Mouse (Mus musculus) kidney, postnatal 0 days (tissue): Measurements from ENCODE around the gene Gclm. TPM values are rescaled to one million over a fixed set of nuclear protein-coding genes. Genes with fewer than 3 reads are reported as not detected.
"Not testable (repeated sequence)": the region's sequence is repeated elsewhere in the genome, so short reads cannot be mapped to it uniquely, and the experiment has no call there.

Experiments
- ATAC-seq: fragments of 200-750 bp; cut with Nextera tagmentation; replicated peaks from 2 replicates; pipeline ENCODE4 v1.8.0; 2017; ENCODE audit warnings: low read depth, moderate number of reproducible peaks, moderate TSS enrichment, moderate library complexity; ENCODE audit not compliant: low FRiP score
- DNase-seq: peaks from one replicate; pipeline ENCODE4 v3.0.0-alpha.2; 2016; ENCODE audit warnings: low spot score
- H3K27ac ChIP-seq: fragments of 300-500 bp; sonication (generic); 2 replicates; pipeline ENCODE4 v1.5.1; 2014; ENCODE audit warnings: mild to moderate bottlenecking
- H3K27me3 ChIP-seq: fragments of 300-500 bp; sonication (generic); 2 replicates; pipeline ENCODE4 v1.6.1; 2014; ENCODE audit warnings: low read length, mixed read lengths; ENCODE audit not compliant: insufficient read depth
- H3K36me3 ChIP-seq: fragments of 300-500 bp; sonication (generic); 2 replicates; pipeline ENCODE4 v1.6.1; 2014; ENCODE audit warnings: low read length, mixed read lengths; ENCODE audit not compliant: insufficient read depth
- H3K4me1 ChIP-seq: fragments of 300-500 bp; sonication (generic); replicated peaks from 2 replicates; pipeline ENCODE4 v1.6.1; 2014; ENCODE audit warnings: antibody characterized with exemption, low read length, mixed read lengths; ENCODE audit not compliant: insufficient read depth
- H3K4me2 ChIP-seq: fragments of 300-500 bp; sonication (generic); 2 replicates; pipeline ENCODE4 v1.6.1; 2014; ENCODE audit warnings: mild to moderate bottlenecking, low read length, moderate library complexity, mixed read lengths
- H3K4me3 ChIP-seq: fragments of 300-500 bp; sonication (generic); replicated peaks from 2 replicates; pipeline ENCODE4 v1.5.1; 2014; ENCODE audit warnings: low read depth, low read length
- H3K9ac ChIP-seq: fragments of 300-500 bp; sonication (generic); 2 replicates; pipeline ENCODE4 v1.6.1; 2014; ENCODE audit warnings: low read depth, low read length
- H3K9me3 ChIP-seq: fragments of 300-500 bp; sonication (generic); replicated peaks from 2 replicates; pipeline ENCODE4 v1.6.1; 2016; ENCODE audit warnings: low read length, inconsistent platforms, mixed read lengths
- CTCF ChIP-seq: IDR thresholded peaks from 2 replicates; pipeline ENCODE4 v1.5.1; 2016; ENCODE audit warnings: antibody characterized with exemption, low read depth, mild to moderate bottlenecking, moderate library complexity
- whole genome bisulfite sequencing: fragments of 180-500 bp; shearing (Covaris S2); extraction: QIAGEN DNeasy Blood & Tissue Kit; methylation state at CpG from one replicate; pipeline ENCODE4 v1.1.7; 2014; 5-methylcytosine and 5-hydroxymethylcytosine counted together
- polyA plus RNA-seq: library from polyadenylated mRNA; unstranded; fragments of >200 nt; fragmentation: Nextera tagmentation; extraction: Ambion mirVana; gene quantifications from 2 replicates; pipeline ENCODE4 v1.2.1, GENCODE M21; 2015

Gene Gclm
- polyA plus RNA-seq, 1 experiment from 2014 or later = 242 TPM

- Histone ChIP-seq H3K4me3 (peak overlapping the region; percentile 82), H3K27ac (no peak overlapping the region), H3K27me3 (no peaks in the 10 kb centered on the region), H3K4me2 (peak overlapping the region; percentile 49), H3K36me3 (peaks cover 23% of the 10 kb centered on the region), H3K9ac (peak overlapping the region; percentile 40; the same call in 1 of the 2 replicates), H3K4me1 (peaks cover 3% of the 10 kb centered on the region; the same call in 1 of the 2 replicates), H3K9me3 (no peaks in the 10 kb centered on the region)
- WGBS = 10% methylated on average over 19 of the region's 20 CpGs
- ATAC-seq (no peak), DNase-seq (no peak)
- peak; percentile 25; the same call in 1 of the 2 replicates for TF ChIP-seq CTCF
Observed at GRCm38 (mm10) chr3:122273407-122274240, 28.3 kb downstream of the Gclm start.

DNA sequence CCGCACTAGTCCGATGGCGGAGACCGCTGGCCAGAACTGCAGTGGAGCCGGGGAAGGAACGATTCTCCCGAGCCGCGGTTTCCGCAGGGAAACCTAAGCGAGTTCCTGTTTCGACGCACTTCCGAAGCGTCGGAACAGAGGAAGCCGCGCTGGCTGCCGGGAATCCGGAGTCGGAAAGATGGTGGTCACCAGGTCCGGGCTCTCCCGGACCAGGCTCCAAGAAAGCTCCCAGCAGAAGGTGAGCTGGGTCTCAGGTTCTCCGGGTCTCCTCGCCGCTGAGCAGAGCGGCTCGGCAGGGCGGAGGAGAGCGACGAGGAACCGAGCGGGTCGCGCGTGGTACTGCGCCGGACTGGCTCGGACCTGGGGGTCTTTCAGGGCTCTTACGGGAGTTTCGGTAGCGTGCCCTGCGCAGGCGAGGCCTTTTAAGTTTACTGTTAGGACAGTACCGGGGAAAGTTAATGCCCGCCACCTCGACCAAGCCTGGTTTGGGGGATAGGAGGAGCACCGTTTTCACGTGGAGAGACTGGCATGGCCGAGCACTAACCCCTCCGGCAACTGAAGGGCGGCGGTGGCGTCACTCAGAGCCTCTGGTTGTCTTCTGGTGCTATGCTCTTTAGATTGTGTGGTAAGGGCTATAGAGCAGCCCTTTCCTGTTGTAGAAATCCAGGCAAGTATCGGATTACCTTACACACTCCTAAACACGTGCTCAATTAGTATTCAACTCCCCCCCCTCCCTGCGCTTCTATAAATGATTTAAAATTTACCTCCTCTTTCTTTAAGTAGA is 29.1 kb downstream of the Gclm start, which contains the start of gene Dnttip2:
Gene Dnttip2 (plus strand): TSS at position 148 of the 784 bp plus-strand sequence.
- TF ChIP-seq CTCF = no peak
- peak within 1 kb of the TSS; percentile 88 for H3K4me2 ChIP-seq
- H3K9ac ChIP-seq = peak within 1 kb of the TSS; percentile 86
- DNase-seq (peak; percentile 98), ATAC-seq (peak; percentile 97)
- H3K27ac ChIP-seq = peak within 1 kb of the TSS; percentile 72
- peak within 1 kb of the TSS; percentile 82 for H3K4me3 ChIP-seq
- H3K36me3 ChIP-seq = peaks cover 31% of the 10 kb centered on the region
- under 1% methylated on average over 57 of the region's 57 CpGs for WGBS
- no peaks in the 10 kb centered on the region for H3K27me3 ChIP-seq
- no peaks in the 10 kb centered on the region for H3K9me3 ChIP-seq
- H3K4me1 ChIP-seq = peaks cover 3% of the 10 kb centered on the region; the same call in 1 of the 2 replicates

- Histone ChIP-seq H3K4me2 (peak overlapping the region; percentile 88), H3K4me3 (peak overlapping the region; percentile 82), H3K4me1 (peaks cover 3% of the 10 kb centered on the region; the same call in 1 of the 2 replicates), H3K9ac (peak overlapping the region; percentile 86), H3K27ac (no peak overlapping the region), H3K36me3 (peaks cover 34% of the 10 kb centered on the region), H3K9me3 (no peaks in the 10 kb centered on the region), H3K27me3 (no peaks in the 10 kb centered on the region)
- ATAC-seq = no peak
- WGBS = 75% methylated on average over 10 of the region's 10 CpGs
- no peak for TF ChIP-seq CTCF
- no peak for DNase-seq
Observed at GRCm38 (mm10) chr3:122275111-122275510, 29.8 kb downstream of the Gclm start.

GRCm38 (mm10) chr3:122287195-122287594 is 41.8 kb downstream of the Gclm start:
- TF ChIP-seq CTCF = no peak
- DNase-seq (no peak), ATAC-seq (no peak)
- H3K9me3 ChIP-seq = no peaks in the 10 kb centered on the region
- no peak overlapping the region for H3K9ac ChIP-seq
- H3K27ac ChIP-seq = no peak overlapping the region
- H3K4me3 ChIP-seq = no peak overlapping the region
- no peaks in the 10 kb centered on the region for H3K4me1 ChIP-seq
- no peak overlapping the region for H3K4me2 ChIP-seq
- peaks cover 23% of the 10 kb centered on the region for H3K36me3 ChIP-seq
- no peaks in the 10 kb centered on the region for H3K27me3 ChIP-seq
- WGBS = 74% methylated on average over 5 of the region's 5 CpGs

- Histone ChIP-seq H3K9ac (no peak overlapping the region), H3K9me3 (no peaks in the 10 kb centered on the region), H3K27me3 (no peaks in the 10 kb centered on the region), H3K36me3 (peaks cover 14% of the 10 kb centered on the region), H3K27ac (no peak overlapping the region), H3K4me1 (no peaks in the 10 kb centered on the region), H3K4me2 (no peak overlapping the region), H3K4me3 (no peak overlapping the region)
- DNase-seq = no peak
- TF ChIP-seq CTCF = no peak
- WGBS = 74% methylated on average over 5 of the region's 5 CpGs
- ATAC-seq = no peak
Observed at GRCm38 (mm10) chr3:122288613-122289195, 43.3 kb downstream of the Gclm start.

DNA sequence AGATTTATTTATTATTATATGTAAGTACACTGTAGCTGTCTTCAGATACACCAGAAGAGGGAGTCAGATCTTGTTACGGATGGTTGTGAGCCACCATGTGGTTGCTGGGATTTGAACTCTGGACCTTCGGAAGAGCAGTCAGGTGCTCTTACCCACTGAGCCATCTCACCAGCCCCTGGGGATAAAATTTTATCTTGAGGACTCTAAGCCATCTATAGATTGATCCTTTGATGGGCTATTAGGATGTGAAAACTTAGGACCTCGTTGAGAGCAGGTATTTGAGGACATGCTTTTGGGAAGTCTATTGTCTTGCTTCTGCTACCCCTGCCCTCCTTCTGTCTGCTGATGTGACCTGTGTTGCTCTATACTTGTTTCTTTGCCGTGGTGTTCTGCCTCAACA is 44.0 kb downstream of the Gclm start:
- not testable (repeated sequence) for H3K9me3 ChIP-seq, H3K4me2 ChIP-seq, H3K9ac ChIP-seq, H3K27me3 ChIP-seq, DNase-seq, H3K4me1 ChIP-seq, H3K27ac ChIP-seq, H3K4me3 ChIP-seq, ATAC-seq
- H3K36me3 ChIP-seq = peaks cover 12% of the 10 kb centered on the region
- WGBS = 64% methylated on average over 3 of the region's 4 CpGs
